Comparison of ENCODE assay signal across 8 mouse cellular contexts in genomic region chr15:77305852-77306546, GRCm38 (mm10). TPM values are rescaled to one million over a fixed set of nuclear protein-coding genes. Genes with fewer than 3 reads are reported as not detected.
DNase-seq lines count a peak whose midpoint lies in the region; ATAC-seq and TF ChIP-seq lines count a peak whose summit lies in the region.

No protein-coding gene starts in this region.

- TF ChIP-seq POLR2A in thymus, adult 2 months (IDR thresholded peaks at IDR 0.05; ENCODE audit: control insufficient read depth, extremely low read depth, insufficient read depth, low read length, poor library complexity): no peak
- no peak for TF ChIP-seq POLR2A in cortical plate, adult 2 months (IDR thresholded peaks at IDR 0.05; ENCODE audit: extremely low read depth, insufficient read depth, low read length)

- H3K9me3 ChIP-seq in intestine, embryonic 14.5 days (ENCODE audit: control insufficient read depth, low read length): no peaks in the 10 kb centered on the region
- H3K9me3 ChIP-seq in limb, embryonic 13.5 days: no peaks in the 10 kb centered on the region

- H3K9ac ChIP-seq in intestine, embryonic 14.5 days (ENCODE audit: low read length): peak overlapping the region; percentile 91
- H3K9ac ChIP-seq in limb, embryonic 13.5 days: peak overlapping the region; percentile 99

- H3K4me2 ChIP-seq in intestine, embryonic 14.5 days (ENCODE audit: low read length): peak overlapping the region; percentile 70
- H3K4me2 ChIP-seq in limb, embryonic 13.5 days (replicated peaks): peak overlapping the region; percentile 76

- ATAC-seq in intestine, embryonic 14.5 days (replicated peaks; ENCODE audit: low FRiP score, low TSS enrichment, low read depth): peak; percentile 63
- peak; percentile 3; the same call in 1 of the 2 replicates for ATAC-seq in limb, embryonic 13.5 days (ENCODE audit: low FRiP score, low read depth)

- WGBS in thymus, adult 2 months: under 1% methylated on average over 54 of the region's 54 CpGs
- 1% methylated on average over 53 of the region's 54 CpGs for WGBS in intestine, embryonic 14.5 days
- 0% methylated on average over 54 of the region's 54 CpGs for WGBS in limb, embryonic 13.5 days

- no peak overlapping the region for H3K27ac ChIP-seq in thymus, adult 2 months (ENCODE audit: control insufficient read depth, insufficient read depth, low read length)
- H3K27ac ChIP-seq in cortical plate, adult 2 months (ENCODE audit: insufficient read depth, low read length): peak overlapping the region; percentile 61
- H3K27ac ChIP-seq in intestine, embryonic 14.5 days (ENCODE audit: low read depth): peak overlapping the region; percentile 99
- H3K27ac ChIP-seq in limb, embryonic 13.5 days: peak overlapping the region; percentile 99

- no peaks in the 10 kb centered on the region; the same call in 1 of the 2 replicates for H3K27me3 ChIP-seq in thymus, adult 2 months (ENCODE audit: control insufficient read depth, insufficient read depth, low read length)
- H3K27me3 ChIP-seq in intestine, embryonic 14.5 days (replicated peaks; ENCODE audit: control insufficient read depth, insufficient read depth, low read length): no peaks in the 10 kb centered on the region
- H3K27me3 ChIP-seq in limb, embryonic 13.5 days: no peaks in the 10 kb centered on the region

- no peaks in the 10 kb centered on the region for H3K36me3 ChIP-seq in thymus, adult 2 months (ENCODE audit: control insufficient read depth, insufficient read depth, low read length)
- H3K36me3 ChIP-seq in intestine, embryonic 14.5 days (ENCODE audit: control insufficient read depth, insufficient read depth, low read length): peaks cover 6% of the 10 kb centered on the region; the same call in 1 of the 2 replicates
- no peaks in the 10 kb centered on the region for H3K36me3 ChIP-seq in limb, embryonic 13.5 days

- DNase-seq in thymus, adult 2 months: no peak
- no peak for DNase-seq in thymus, adult 18-20 months
- DNase-seq in gastrocnemius, postnatal 25 days: peak; percentile 26
- DNase-seq in intestine, embryonic 14.5 days (ENCODE audit: low spot score): peak; percentile 85
- peak; percentile 16 for DNase-seq in naive thymus-derived CD4-positive, alpha-beta T cell, adult 2 months (ENCODE audit: low read depth)
- DNase-seq in urinary bladder, postnatal 36 days (ENCODE audit: low spot score in 2 of 2): peak; percentile 18 to 40

- 0 out of 2 replicates have a peak, but pooled peaks cover 7% of the 10 kb centered on the region for H3K4me1 ChIP-seq in thymus, adult 2 months (replicated peaks; ENCODE audit: control insufficient read depth, insufficient read depth, low read length)
- peaks cover 5% of the 10 kb centered on the region for H3K4me1 ChIP-seq in cortical plate, adult 2 months (ENCODE audit: control insufficient read depth, insufficient read depth, low read length)
- H3K4me1 ChIP-seq in intestine, embryonic 14.5 days (replicated peaks; ENCODE audit: control insufficient read depth, insufficient read depth, low read length): peaks cover 16% of the 10 kb centered on the region
- peaks cover 47% of the 10 kb centered on the region for H3K4me1 ChIP-seq in limb, embryonic 13.5 days

- TF ChIP-seq CTCF in thymus, adult 2 months (IDR thresholded peaks at IDR 0.05; ENCODE audit: borderline replicate concordance, control insufficient read depth, extremely low read depth, insufficient read depth, low read length, poor library complexity): no peak
- TF ChIP-seq CTCF in cortical plate, adult 2 months (IDR thresholded peaks at IDR 0.05; ENCODE audit: extremely low read depth, insufficient read depth, low read length): no peak

- peak overlapping the region; percentile 48 for H3K4me3 ChIP-seq in thymus, adult 2 months (ENCODE audit: control insufficient read depth, insufficient read depth, low read length)
- peak overlapping the region; percentile 56 for H3K4me3 ChIP-seq in cortical plate, adult 2 months (ENCODE audit: insufficient read depth, low read length)
- peak overlapping the region; percentile 79 for H3K4me3 ChIP-seq in intestine, embryonic 14.5 days (ENCODE audit: low read depth, low read length)
- H3K4me3 ChIP-seq in limb, embryonic 13.5 days: peak overlapping the region; percentile 97

RNA-seq across cellular contexts. Expression of gene Rbfox2, which starts 0.8 kb away (rescaled TPM):
- 13.4 and 20.5 TPM in 2 replicates for polyA plus RNA-seq in thymus, adult 2 months (2012; rRNA removed)
- polyA plus RNA-seq in cortical plate, adult 2 months (2012; rRNA removed): 193 and 203 TPM in 2 replicates
- total RNA-seq in gastrocnemius, postnatal 25 days (2021): 10 to 100 TPM; 63.8 to 81.0 TPM
- 67.8 and 72.2 TPM in 2 replicates for polyA plus RNA-seq in intestine, embryonic 14.5 days (2014; fragmentation: Nextera tagmentation; extraction: Ambion mirVana)
- 78.4 and 83.1 TPM in 2 replicates for polyA plus RNA-seq in limb, embryonic 13.5 days (2015; fragmentation: Nextera tagmentation; extraction: Ambion mirVana)

Comparison
In these comparisons a context has a peak if more than half of its experiments do, and no peak if none do; other contexts are left out.
1. DNase-seq: peak in gastrocnemius, postnatal 25 days (single experiment), intestine, embryonic 14.5 days (single experiment), naive thymus-derived CD4-positive, alpha-beta T cell, adult 2 months (single experiment) and urinary bladder, postnatal 36 days (2 of 2); none in thymus, adult 2 months (single experiment) and thymus, adult 18-20 months (0 of 2).
2. Peak in every context shown above with its lines, with median percentiles within 50 percentile points of each other: H3K4me3 ChIP-seq.